Mouse (Mus musculus): ENCODE results near the gene Olfr11. TPM values are rescaled to one million over a fixed set of nuclear protein-coding genes. Genes with fewer than 3 reads are reported as not detected.

Gene Olfr11
- not detected for polyA plus RNA-seq (2017; shearing (Covaris generic))

GRCm38 (mm10) chr13:21642418-21642817 lies at the start of gene Olfr11:
Gene Olfr11 (minus strand): TSS chr13:21642518.

GRCm38 (mm10) chr13:21677305-21677704 lies 35.0 kb upstream of the Olfr11 start, which contains the start of gene Olfr1360:
Gene Olfr1360 (minus strand): TSS chr13:21677405.

GRCm38 (mm10) chr13:21663286-21663685 lies 21.0 kb upstream of the Olfr11 start, which contains the start of gene Olfr1361:
Gene Olfr1361 (minus strand): TSS chr13:21663386.

GRCm38 (mm10) chr13:21613922-21614321 lies 28.4 kb downstream of the Olfr11 start, which contains the start of gene Olfr1362:
Gene Olfr1362 (minus strand): TSS chr13:21614022.

Other genes starting within 250 kb of the Olfr11 start
- gene Zkscan3, start 239.8 kb downstream of the Olfr11 start, polyA plus RNA-seq (2017; shearing (Covaris generic)): 49.9 TPM
- gene Pgbd1, start 201.5 kb downstream of the Olfr11 start, polyA plus RNA-seq (2017; shearing (Covaris generic)): 0.84 TPM
- gene Zscan26, start 188.8 kb downstream of the Olfr11 start, polyA plus RNA-seq (2017; shearing (Covaris generic)): 11.3 TPM
- gene Nkapl, start 174.0 kb downstream of the Olfr11 start, polyA plus RNA-seq (2017; shearing (Covaris generic)): 0.25 TPM
- gene Zkscan4, start 163.6 kb downstream of the Olfr11 start, polyA plus RNA-seq (2017; shearing (Covaris generic)): not detected
- gene Gm10065, start 163.1 kb downstream of the Olfr11 start, polyA plus RNA-seq (2017; shearing (Covaris generic)): not detected
- 0.15 TPM for gene AK157302, start 147.3 kb downstream of the Olfr11 start, polyA plus RNA-seq (2017; shearing (Covaris generic))
- 23.5 TPM for gene Gm11273, start 141.1 kb downstream of the Olfr11 start, polyA plus RNA-seq (2017; shearing (Covaris generic))
- 7.7 TPM for gene Zkscan8, start 111.4 kb downstream of the Olfr11 start, polyA plus RNA-seq (2017; shearing (Covaris generic))
- not detected for gene Olfr1366, start 99.7 kb downstream of the Olfr11 start, polyA plus RNA-seq (2017; shearing (Covaris generic))
- gene Olfr1535, start 82.6 kb downstream of the Olfr11 start, polyA plus RNA-seq (2017; shearing (Covaris generic)): not detected
- gene Olfr1364, start 60.8 kb downstream of the Olfr11 start, polyA plus RNA-seq (2017; shearing (Covaris generic)): not detected
- not detected for gene Olfr1362, start 28.5 kb downstream of the Olfr11 start, polyA plus RNA-seq (2017; shearing (Covaris generic))
- gene Olfr1361, start 20.9 kb upstream of the Olfr11 start, polyA plus RNA-seq (2017; shearing (Covaris generic)): not detected
- not detected for gene Olfr1360, start 34.9 kb upstream of the Olfr11 start, polyA plus RNA-seq (2017; shearing (Covaris generic))
- not detected for gene Olfr1359, start 55.6 kb upstream of the Olfr11 start, polyA plus RNA-seq (2017; shearing (Covaris generic))
- gene Hist1h2bl, start 73.6 kb upstream of the Olfr11 start, polyA plus RNA-seq (2017; shearing (Covaris generic)): not detected
- gene Hist1h2ai, start 73.9 kb upstream of the Olfr11 start, polyA plus RNA-seq (2017; shearing (Covaris generic)): not detected
- gene Hist1h3h, start 75.1 kb upstream of the Olfr11 start, polyA plus RNA-seq (2017; shearing (Covaris generic)): not detected
- gene Hist1h2bm, start 79.5 kb upstream of the Olfr11 start, polyA plus RNA-seq (2017; shearing (Covaris generic)): not detected
- gene Hist1h4j, start 92.5 kb upstream of the Olfr11 start, polyA plus RNA-seq (2017; shearing (Covaris generic)): not detected
- gene Hist1h4k, start 108.0 kb upstream of the Olfr11 start, polyA plus RNA-seq (2017; shearing (Covaris generic)): 25.5 TPM
- gene Hist1h2ak, start 111.3 kb upstream of the Olfr11 start, polyA plus RNA-seq (2017; shearing (Covaris generic)): not detected
- 4.6 TPM for gene Hist1h2bn, start 111.6 kb upstream of the Olfr11 start, polyA plus RNA-seq (2017; shearing (Covaris generic))
- 4.1 TPM for gene Hist1h1b, start 138.1 kb upstream of the Olfr11 start, polyA plus RNA-seq (2017; shearing (Covaris generic))
- 0.91 TPM for gene Hist1h3i, start 140.9 kb upstream of the Olfr11 start, polyA plus RNA-seq (2017; shearing (Covaris generic))
- gene Hist1h2an, start 144.7 kb upstream of the Olfr11 start, polyA plus RNA-seq (2017; shearing (Covaris generic)): not detected
- gene Hist1h2bp, start 144.9 kb upstream of the Olfr11 start, polyA plus RNA-seq (2017; shearing (Covaris generic)): not detected
- gene Hist1h2bq, start 167.7 kb upstream of the Olfr11 start, polyA plus RNA-seq (2017; shearing (Covaris generic)): 5.5 TPM
- not detected for gene Hist1h2ao, start 167.9 kb upstream of the Olfr11 start, polyA plus RNA-seq (2017; shearing (Covaris generic))
- gene Hist1h4m, start 169.2 kb upstream of the Olfr11 start, polyA plus RNA-seq (2017; shearing (Covaris generic)): 26.8 TPM
- gene Hist1h4n, start 189.7 kb upstream of the Olfr11 start, polyA plus RNA-seq (2017; shearing (Covaris generic)): not detected
- gene Hist1h2ap, start 191.0 kb upstream of the Olfr11 start, polyA plus RNA-seq (2017; shearing (Covaris generic)): 44.7 TPM
- 5.6 TPM for gene Hist1h2br, start 191.2 kb upstream of the Olfr11 start, polyA plus RNA-seq (2017; shearing (Covaris generic))